Mouse (Mus musculus) heart, postnatal 0 days (tissue): ENCODE results near the gene Rae1.

Experiments
- CTCF ChIP-seq: IDR thresholded peaks from 2 replicates; pipeline ENCODE4 v1.5.1; 2016; ENCODE audit warnings: antibody characterized with exemption, control low read depth, low read depth
- EP300 ChIP-seq: IDR thresholded peaks from 2 replicates; pipeline ENCODE4 v1.6.1; 2016; ENCODE audit warnings: antibody characterized with exemption, low read depth

GRCm38 (mm10) chr2:173014741-173015287 is 14.9 kb downstream of the Rae1 start:
- TF ChIP-seq EP300 (no peak), CTCF (no peak)
